Mouse (Mus musculus): ENCODE measurements around the gene Lrrn4. TPM values are rescaled to one million over a fixed set of nuclear protein-coding genes. Genes with fewer than 3 reads are reported as not detected.

Gene Lrrn4
- not detected for polyA plus RNA-seq (2012; fragmentation: generic; extraction: Trizol)
- long read RNA-seq, experiment 1, result 0 reads
- long read RNA-seq, experiment 2, result 0 reads

DNA sequence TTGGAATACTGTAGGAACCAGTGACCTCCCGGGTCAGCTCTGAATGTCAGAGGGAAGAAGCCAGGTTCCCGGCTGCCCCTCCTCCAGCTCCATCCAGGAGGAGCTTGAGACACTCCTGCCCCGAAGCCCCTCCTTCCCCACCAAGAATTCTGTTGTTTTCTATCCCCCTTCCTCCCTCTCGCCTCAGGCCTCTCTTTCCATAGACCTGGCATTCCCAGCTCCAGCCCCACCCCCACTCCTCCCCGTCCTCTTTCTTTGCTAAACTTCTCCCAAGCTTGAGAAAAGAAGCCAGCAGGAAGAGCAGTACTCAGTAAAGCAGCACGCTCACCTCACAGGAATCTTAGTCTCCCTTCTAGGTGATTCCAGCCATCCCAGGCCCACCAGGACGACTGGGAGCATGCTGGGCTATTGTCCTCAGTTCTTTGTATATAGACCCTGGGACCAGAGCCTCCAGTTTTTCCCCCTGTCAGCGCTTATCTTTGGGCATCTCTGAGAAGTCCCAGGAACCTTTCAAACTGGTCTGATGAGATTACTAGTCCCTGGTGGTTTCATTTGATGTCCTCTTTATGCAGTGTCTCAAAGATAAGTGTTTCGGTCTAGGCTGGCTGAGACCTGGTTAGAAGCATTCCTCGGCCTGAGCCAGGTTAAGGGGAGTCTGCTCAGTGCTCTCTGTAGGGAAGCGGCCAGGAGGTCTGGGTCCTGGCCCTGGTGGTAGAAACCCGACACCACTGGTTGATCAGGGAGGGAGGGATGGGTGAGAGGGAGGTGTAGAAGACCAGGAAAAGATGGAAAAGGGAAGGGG lies at the start of gene Lrrn4:
Gene Lrrn4, minus strand, starts transcription at position 48 of the 802 bp plus-strand sequence.
- Histone ChIP-seq H3K4me3 (ENCODE audit: insufficient read depth, poor library complexity, severe bottlenecking) (no peak within 1 kb of the TSS), H3K79me3 (ENCODE audit: low read depth) (no peaks in the 10 kb centered on the region), H3K27me3 (ENCODE audit: control insufficient read depth, insufficient read depth, insufficient read length) (peaks cover 44% of the 10 kb centered on the region), H3K79me2 (ENCODE audit: control insufficient read depth, insufficient read depth) (no peaks in the 10 kb centered on the region), H3K36me3 (ENCODE audit: control insufficient read depth, insufficient read depth) (no peaks in the 10 kb centered on the region), H3ac (ENCODE audit: control insufficient read depth, insufficient read length, low read depth) (no peak within 1 kb of the TSS)
- TF ChIP-seq FOSL1 (IDR thresholded peaks at IDR 0.05; ENCODE audit: insufficient read depth, low read length, poor library complexity, severe bottlenecking), result no peak
- TF ChIP-seq MYOG (IDR thresholded peaks at IDR 0.05; ENCODE audit: control insufficient read depth, extremely low read depth, insufficient read length), result no peak
- no peak for TF ChIP-seq CEBPB (IDR thresholded peaks at IDR 0.05; ENCODE audit: low read depth)
- no peak for TF ChIP-seq MAX (IDR thresholded peaks at IDR 0.05)
- no peak for TF ChIP-seq MYOD1 (IDR thresholded peaks at IDR 0.05; ENCODE audit: control insufficient read depth, insufficient read length, low read depth)
- TF ChIP-seq CTCF (IDR thresholded peaks at IDR 0.05; ENCODE audit: control insufficient read depth, insufficient read depth, insufficient read length), result no peak
- no peak for TF ChIP-seq USF1 (IDR thresholded peaks at IDR 0.05; ENCODE audit: low read depth)

DNA sequence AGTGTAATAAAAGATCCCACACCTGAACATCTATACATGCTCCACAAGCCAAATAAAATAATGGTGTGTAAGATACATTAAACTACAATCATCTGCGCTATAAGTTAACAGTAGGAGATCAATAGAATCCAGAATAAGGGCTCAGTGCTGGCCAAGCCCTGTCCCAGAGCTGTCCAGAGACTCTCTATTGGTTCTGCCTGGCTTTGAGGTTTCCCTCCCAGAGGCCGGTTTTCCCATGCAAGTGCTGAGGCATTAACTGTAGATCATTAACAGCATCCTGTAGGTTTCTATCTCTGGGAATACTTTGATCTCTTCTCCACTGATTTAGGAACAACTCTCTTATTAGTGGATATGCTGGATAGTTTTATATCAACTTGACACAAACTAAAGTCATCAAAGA lies 48.3 kb upstream of the Lrrn4 start:
- Histone ChIP-seq H3ac (ENCODE audit: control insufficient read depth, insufficient read length, low read depth) (no peak overlapping the region), H3K36me3 (ENCODE audit: control insufficient read depth, insufficient read depth) (no peaks in the 10 kb centered on the region), H3K4me3 (ENCODE audit: insufficient read depth, poor library complexity, severe bottlenecking) (no peak overlapping the region), H3K79me2 (ENCODE audit: control insufficient read depth, insufficient read depth) (no peaks in the 10 kb centered on the region), H3K79me3 (ENCODE audit: low read depth) (no peaks in the 10 kb centered on the region), H3K27me3 (ENCODE audit: control insufficient read depth, insufficient read depth, insufficient read length) (no peaks in the 10 kb centered on the region)
- no peak for TF ChIP-seq FOSL1 (IDR thresholded peaks at IDR 0.05; ENCODE audit: insufficient read depth, low read length, poor library complexity, severe bottlenecking)
- no peak for TF ChIP-seq USF1 (IDR thresholded peaks at IDR 0.05; ENCODE audit: low read depth)
- TF ChIP-seq MAX (IDR thresholded peaks at IDR 0.05), result no peak
- no peak for TF ChIP-seq MYOG (IDR thresholded peaks at IDR 0.05; ENCODE audit: control insufficient read depth, extremely low read depth, insufficient read length)
- TF ChIP-seq CEBPB (IDR thresholded peaks at IDR 0.05; ENCODE audit: low read depth), result no peak
- no peak for TF ChIP-seq MYOD1 (IDR thresholded peaks at IDR 0.05; ENCODE audit: control insufficient read depth, insufficient read length, low read depth)
- TF ChIP-seq CTCF (IDR thresholded peaks at IDR 0.05; ENCODE audit: control insufficient read depth, insufficient read depth, insufficient read length), result no peak

- Histone ChIP-seq H3K36me3 (ENCODE audit: control insufficient read depth, insufficient read depth) (no peaks in the 10 kb centered on the region), H3K79me2 (ENCODE audit: control insufficient read depth, insufficient read depth) (no peaks in the 10 kb centered on the region), H3K79me3 (ENCODE audit: low read depth) (no peaks in the 10 kb centered on the region), H3K27me3 (ENCODE audit: control insufficient read depth, insufficient read depth, insufficient read length) (no peaks in the 10 kb centered on the region), H3ac (ENCODE audit: control insufficient read depth, insufficient read length, low read depth) (no peak overlapping the region), H3K4me3 (ENCODE audit: insufficient read depth, poor library complexity, severe bottlenecking) (no peak overlapping the region)
- TF ChIP-seq CEBPB (IDR thresholded peaks at IDR 0.05; ENCODE audit: low read depth), result no peak
- no peak for TF ChIP-seq MYOG (IDR thresholded peaks at IDR 0.05; ENCODE audit: control insufficient read depth, extremely low read depth, insufficient read length)
- TF ChIP-seq CTCF (IDR thresholded peaks at IDR 0.05; ENCODE audit: control insufficient read depth, insufficient read depth, insufficient read length), result no peak
- no peak for TF ChIP-seq USF1 (IDR thresholded peaks at IDR 0.05; ENCODE audit: low read depth)
- no peak for TF ChIP-seq MAX (IDR thresholded peaks at IDR 0.05)
- no peak for TF ChIP-seq MYOD1 (IDR thresholded peaks at IDR 0.05; ENCODE audit: control insufficient read depth, insufficient read length, low read depth)
- TF ChIP-seq FOSL1 (IDR thresholded peaks at IDR 0.05; ENCODE audit: insufficient read depth, low read length, poor library complexity, severe bottlenecking), result no peak
Measured at GRCm38 (mm10) chr2:132927871-132928270, 47.2 kb upstream of the Lrrn4 start.

GRCm38 (mm10) chr2:132927298-132927697 lies 46.6 kb upstream of the Lrrn4 start:
- Histone ChIP-seq H3K79me3 (ENCODE audit: low read depth) (no peaks in the 10 kb centered on the region), H3K27me3 (ENCODE audit: control insufficient read depth, insufficient read depth, insufficient read length) (no peaks in the 10 kb centered on the region), H3ac (ENCODE audit: control insufficient read depth, insufficient read length, low read depth) (no peak overlapping the region), H3K4me3 (ENCODE audit: insufficient read depth, poor library complexity, severe bottlenecking) (no peak overlapping the region), H3K36me3 (ENCODE audit: control insufficient read depth, insufficient read depth) (no peaks in the 10 kb centered on the region), H3K79me2 (ENCODE audit: control insufficient read depth, insufficient read depth) (no peaks in the 10 kb centered on the region)
- TF ChIP-seq FOSL1 (IDR thresholded peaks at IDR 0.05; ENCODE audit: insufficient read depth, low read length, poor library complexity, severe bottlenecking) (no peak), USF1 (IDR thresholded peaks at IDR 0.05; ENCODE audit: low read depth) (no peak), CTCF (IDR thresholded peaks at IDR 0.05; ENCODE audit: control insufficient read depth, insufficient read depth, insufficient read length) (no peak), MAX (IDR thresholded peaks at IDR 0.05) (no peak), MYOG (IDR thresholded peaks at IDR 0.05; ENCODE audit: control insufficient read depth, extremely low read depth, insufficient read length) (no peak), MYOD1 (IDR thresholded peaks at IDR 0.05; ENCODE audit: control insufficient read depth, insufficient read length, low read depth) (no peak), CEBPB (IDR thresholded peaks at IDR 0.05; ENCODE audit: low read depth) (no peak)

DNA sequence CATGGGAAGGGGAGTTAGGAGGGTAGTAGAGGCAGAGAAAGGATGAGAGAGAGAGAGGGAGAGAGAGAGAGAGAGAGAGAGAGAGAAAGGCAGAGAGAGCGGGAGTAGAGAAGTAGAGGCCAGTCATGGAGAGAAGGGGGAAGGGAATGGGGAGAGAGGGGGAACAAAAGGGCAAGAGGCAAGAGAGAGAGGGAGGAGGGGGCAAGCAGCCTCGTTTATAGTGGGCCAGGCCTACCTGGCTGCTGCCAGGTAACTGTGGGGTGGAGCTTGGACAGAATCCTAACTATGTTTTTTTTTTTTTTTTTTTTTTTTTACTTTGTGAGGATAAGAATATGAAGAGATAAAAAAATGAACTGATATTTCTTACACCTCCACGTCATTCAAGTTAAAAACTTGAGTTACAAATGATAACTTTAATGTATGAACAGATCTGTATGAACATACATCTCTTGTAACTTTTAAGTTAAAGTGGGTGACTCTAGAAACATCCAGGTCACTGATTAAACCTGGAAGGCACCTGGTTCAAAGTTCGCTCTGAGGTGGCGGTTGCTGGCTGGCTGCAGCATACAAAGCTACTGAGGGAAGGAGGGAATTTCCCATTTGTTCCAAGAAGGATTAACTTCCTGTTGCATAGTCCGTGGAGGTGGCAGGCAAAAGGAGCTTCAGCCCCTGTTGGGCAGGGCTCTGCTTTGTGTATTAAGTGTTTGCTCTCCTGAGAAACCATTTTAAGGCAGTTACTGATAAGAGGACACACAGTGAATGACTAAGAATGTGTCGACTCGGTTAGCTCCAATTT lies 42.8 kb upstream of the Lrrn4 start:
- H3K4me3 ChIP-seq (ENCODE audit: insufficient read depth, poor library complexity, severe bottlenecking), result no peak overlapping the region
- H3ac ChIP-seq (ENCODE audit: control insufficient read depth, insufficient read length, low read depth), result no peak overlapping the region
- H3K36me3 ChIP-seq (ENCODE audit: control insufficient read depth, insufficient read depth), result no peaks in the 10 kb centered on the region
- no peaks in the 10 kb centered on the region for H3K79me2 ChIP-seq (ENCODE audit: control insufficient read depth, insufficient read depth)
- no peaks in the 10 kb centered on the region for H3K79me3 ChIP-seq (ENCODE audit: low read depth)
- no peaks in the 10 kb centered on the region for H3K27me3 ChIP-seq (ENCODE audit: control insufficient read depth, insufficient read depth, insufficient read length)
- TF ChIP-seq USF1 (IDR thresholded peaks at IDR 0.05; ENCODE audit: low read depth) (no peak), MYOG (IDR thresholded peaks at IDR 0.05; ENCODE audit: control insufficient read depth, extremely low read depth, insufficient read length) (no peak), MAX (IDR thresholded peaks at IDR 0.05) (no peak), CTCF (IDR thresholded peaks at IDR 0.05; ENCODE audit: control insufficient read depth, insufficient read depth, insufficient read length) (no peak), CEBPB (IDR thresholded peaks at IDR 0.05; ENCODE audit: low read depth) (no peak), FOSL1 (IDR thresholded peaks at IDR 0.05; ENCODE audit: insufficient read depth, low read length, poor library complexity, severe bottlenecking) (no peak), MYOD1 (IDR thresholded peaks at IDR 0.05; ENCODE audit: control insufficient read depth, insufficient read length, low read depth) (no peak)

Measured in C2C12 (cell line).